Mouse (Mus musculus): ENCODE data around the gene Lrrc29. TPM values are rescaled to one million over a fixed set of nuclear protein-coding genes. Genes with fewer than 3 reads are reported as not detected.

Gene Lrrc29
- 2.7 and 3.1 TPM in 2 replicates for polyA plus RNA-seq (2014; fragmentation: Nextera tagmentation; extraction: Ambion mirVana)

- peaks cover 52% of the 10 kb centered on the region for H3K36me3 ChIP-seq (ENCODE audit: insufficient read depth)
- H3K4me2 ChIP-seq, result peak within 1 kb of the TSS; percentile 80
- TF ChIP-seq CTCF (IDR thresholded peaks at IDR 0.05; ENCODE audit: low read depth), result peak; percentile 70
These were observed at the start of gene Lrrc29, which contains the start of gene Tmem208 for GRCm38 (mm10) chr8:105326141-105326672. Gene Lrrc29, minus strand, starts transcription at chr8:105326278. Gene Tmem208, plus strand, starts transcription at chr8:105326354.

GRCm38 (mm10) chr8:105374513-105374966 lies 48.5 kb upstream of the Lrrc29 start:
- Histone ChIP-seq H3K36me3 (ENCODE audit: insufficient read depth) (peaks cover 8% of the 10 kb centered on the region; the same call in 1 of the 2 replicates), H3K4me3 (ENCODE audit: low read depth, low read length) (0 out of 2 replicates have a peak overlapping the region, but pooled peaks have one; percentile 3), H3K4me2 (peak overlapping the region; percentile 53), H3K9me3 (ENCODE audit: low read depth, low read length) (no peaks in the 10 kb centered on the region), H3K27ac (ENCODE audit: low read depth) (no peak overlapping the region), H3K9ac (no peak overlapping the region), H3K4me1 (ENCODE audit: insufficient read depth) (peaks cover 13% of the 10 kb centered on the region), H3K27me3 (ENCODE audit: insufficient read depth, low read length) (no peaks in the 10 kb centered on the region)
- peak; percentile 39; the same call in 1 of the 2 replicates for ATAC-seq (ENCODE audit: insufficient read depth)
- peak; percentile 78 for TF ChIP-seq CTCF (IDR thresholded peaks at IDR 0.05; ENCODE audit: low read depth)
- peak; percentile 72 for DNase-seq
- WGBS, result 29% methylated on average over 33 of the region's 33 CpGs

More at GRCm38 (mm10) chr8:105326141-105326672, at the start of gene Lrrc29, which contains the start of gene Tmem208:
- peak; percentile 92 for ATAC-seq (ENCODE audit: insufficient read depth)
- Histone ChIP-seq H3K27me3 (ENCODE audit: insufficient read depth, low read length) (no peaks in the 10 kb centered on the region), H3K9me3 (ENCODE audit: low read depth, low read length) (no peaks in the 10 kb centered on the region), H3K4me1 (ENCODE audit: insufficient read depth) (peaks cover 13% of the 10 kb centered on the region; the same call in 1 of the 2 replicates), H3K9ac (peak within 1 kb of the TSS; percentile 69), H3K27ac (ENCODE audit: low read depth) (peak within 1 kb of the TSS; percentile 80), H3K4me3 (ENCODE audit: low read depth, low read length) (peak within 1 kb of the TSS; percentile 83)
- peak; percentile 99 for DNase-seq
- WGBS, result under 1% methylated on average over 36 of the region's 36 CpGs

- 0 out of 2 replicates have a peak within 1 kb of the TSS, but pooled peaks have one; percentile 3 for H3K4me3 ChIP-seq (ENCODE audit: low read depth, low read length)
- no peak for ATAC-seq (ENCODE audit: insufficient read depth)
- WGBS, result 62% methylated on average over 2 of the region's 2 CpGs
These were observed 47.0 kb upstream of the Lrrc29 start, which contains the start of gene Plekhg4 for GRCm38 (mm10) chr8:105373032-105373431. Gene Plekhg4, plus strand, starts transcription at chr8:105373274.

GRCm38 (mm10) chr8:105372473-105372872 lies 46.4 kb upstream of the Lrrc29 start:
- no peaks in the 10 kb centered on the region for H3K27me3 ChIP-seq (ENCODE audit: insufficient read depth, low read length)
- no peaks in the 10 kb centered on the region for H3K4me1 ChIP-seq (ENCODE audit: insufficient read depth)
- H3K4me3 ChIP-seq (ENCODE audit: low read depth, low read length), result no peak overlapping the region
- DNase-seq, result no peak
- no peak for ATAC-seq (ENCODE audit: insufficient read depth)
- H3K27ac ChIP-seq (ENCODE audit: low read depth), result no peak overlapping the region
- no peak for TF ChIP-seq CTCF (IDR thresholded peaks at IDR 0.05; ENCODE audit: low read depth)
- H3K9ac ChIP-seq, result no peak overlapping the region
- peaks cover 22% of the 10 kb centered on the region; the same call in 1 of the 2 replicates for H3K36me3 ChIP-seq (ENCODE audit: insufficient read depth)
- WGBS, result 67% methylated on average over 9 of the region's 9 CpGs
- H3K9me3 ChIP-seq (ENCODE audit: low read depth, low read length), result no peaks in the 10 kb centered on the region
- H3K4me2 ChIP-seq, result no peak overlapping the region

More at GRCm38 (mm10) chr8:105373032-105373431, 47.0 kb upstream of the Lrrc29 start, which contains the start of gene Plekhg4:
- no peak for DNase-seq
- Histone ChIP-seq H3K27ac (ENCODE audit: low read depth) (no peak within 1 kb of the TSS), H3K36me3 (ENCODE audit: insufficient read depth) (peaks cover 22% of the 10 kb centered on the region; the same call in 1 of the 2 replicates), H3K4me1 (ENCODE audit: insufficient read depth) (no peaks in the 10 kb centered on the region), H3K27me3 (ENCODE audit: insufficient read depth, low read length) (no peaks in the 10 kb centered on the region), H3K9ac (no peak within 1 kb of the TSS), H3K4me2 (peak within 1 kb of the TSS; percentile 53), H3K9me3 (ENCODE audit: low read depth, low read length) (no peaks in the 10 kb centered on the region)
- no peak for TF ChIP-seq CTCF (IDR thresholded peaks at IDR 0.05; ENCODE audit: low read depth)

GRCm38 (mm10) chr8:105367107-105367506 lies 41.0 kb upstream of the Lrrc29 start:
- peaks cover 55% of the 10 kb centered on the region for H3K36me3 ChIP-seq (ENCODE audit: insufficient read depth)
- TF ChIP-seq CTCF (IDR thresholded peaks at IDR 0.05; ENCODE audit: low read depth), result peak; percentile 66
- H3K4me3 ChIP-seq (ENCODE audit: low read depth, low read length), result no peak overlapping the region
- 64% methylated on average over 2 of the region's 2 CpGs for WGBS
- H3K4me1 ChIP-seq (ENCODE audit: insufficient read depth), result 0 out of 2 replicates have a peak, but pooled peaks cover 4% of the 10 kb centered on the region
- DNase-seq (peak; percentile 67), ATAC-seq (ENCODE audit: insufficient read depth) (no peak)
- H3K4me2 ChIP-seq, result no peak overlapping the region
- H3K27me3 ChIP-seq (ENCODE audit: insufficient read depth, low read length), result no peaks in the 10 kb centered on the region
- H3K27ac ChIP-seq (ENCODE audit: low read depth), result no peak overlapping the region
- no peaks in the 10 kb centered on the region for H3K9me3 ChIP-seq (ENCODE audit: low read depth, low read length)
- no peak overlapping the region for H3K9ac ChIP-seq

- Histone ChIP-seq H3K27me3 (ENCODE audit: insufficient read depth, low read length) (no peaks in the 10 kb centered on the region), H3K4me2 (no peak overlapping the region), H3K9ac (no peak overlapping the region), H3K4me1 (ENCODE audit: insufficient read depth) (0 out of 2 replicates have a peak, but pooled peaks cover 4% of the 10 kb centered on the region), H3K4me3 (ENCODE audit: low read depth, low read length) (no peak overlapping the region), H3K36me3 (ENCODE audit: insufficient read depth) (peaks cover 55% of the 10 kb centered on the region), H3K9me3 (ENCODE audit: low read depth, low read length) (no peaks in the 10 kb centered on the region), H3K27ac (ENCODE audit: low read depth) (peak overlapping the region; percentile 65)
- ATAC-seq (ENCODE audit: insufficient read depth), result peak; percentile 64
- peak; percentile 92 for DNase-seq
- 47% methylated on average over 12 of the region's 12 CpGs for WGBS
- no peak for TF ChIP-seq CTCF (IDR thresholded peaks at IDR 0.05; ENCODE audit: low read depth)
These were observed 35.9 kb upstream of the Lrrc29 start for GRCm38 (mm10) chr8:105361751-105362702.

All from lung, embryonic 14.5 days (tissue).